ENCODE assay signal across 25 mouse cellular contexts in genomic region chr6:121138338-121139040, GRCm38 (mm10). TPM values are rescaled to one million over a fixed set of nuclear protein-coding genes. Genes with fewer than 3 reads are reported as not detected.
DNase-seq lines count a peak whose midpoint lies in the region; ATAC-seq and TF ChIP-seq lines count a peak whose summit lies in the region.
"Had no signal": no experiment of that assay in that cellular context is flagged by ENCODE, and none has a peak within 500 bp of the region (broad histone marks: within the 10 kb centered on the region; RNA-seq: fewer than 3 reads in every experiment).

No protein-coding gene starts in this region.

- 67% methylated on average over 12 of the region's 12 CpGs for WGBS in intestine, embryonic 16.5 days
- WGBS in intestine, embryonic 15.5 days, result 63% methylated on average over 12 of the region's 12 CpGs
- 50% methylated on average over 12 of the region's 12 CpGs for WGBS in lung, embryonic 16.5 days
- WGBS in intestine, postnatal 0 days, result 63% methylated on average over 12 of the region's 12 CpGs
- 52% methylated on average over 12 of the region's 12 CpGs for WGBS in stomach, embryonic 16.5 days
- WGBS in midbrain, embryonic 15.5 days, result 86% methylated on average over 12 of the region's 12 CpGs

- no peaks in the 10 kb centered on the region for H3K36me3 ChIP-seq in intestine, embryonic 16.5 days (ENCODE audit: control insufficient read depth, insufficient read depth, low read length)
- H3K36me3 ChIP-seq in intestine, embryonic 15.5 days, result no peaks in the 10 kb centered on the region
- H3K36me3 ChIP-seq in lung, embryonic 16.5 days (ENCODE audit: control insufficient read depth, insufficient read depth, low read length), result no peaks in the 10 kb centered on the region
- no peaks in the 10 kb centered on the region for H3K36me3 ChIP-seq in intestine, postnatal 0 days (ENCODE audit: control insufficient read depth, insufficient read depth)
- no peaks in the 10 kb centered on the region for H3K36me3 ChIP-seq in stomach, embryonic 16.5 days (ENCODE audit: control insufficient read depth, insufficient read depth, low read length)
- H3K36me3 ChIP-seq in midbrain, embryonic 15.5 days (replicated peaks), result no peaks in the 10 kb centered on the region
- H3K36me3 ChIP-seq: liver, embryonic 13.5 days; lung, embryonic 15.5 days; midbrain, embryonic 10.5 days had no signal

- H3K4me1 ChIP-seq in intestine, embryonic 16.5 days (ENCODE audit: control insufficient read depth, insufficient read depth, low read length), result no peaks in the 10 kb centered on the region
- 0 out of 2 replicates have a peak, but pooled peaks cover under 1% of the 10 kb centered on the region for H3K4me1 ChIP-seq in intestine, embryonic 15.5 days (replicated peaks)
- peaks cover 3% of the 10 kb centered on the region; the same call in 1 of the 2 replicates for H3K4me1 ChIP-seq in lung, embryonic 16.5 days (replicated peaks; ENCODE audit: control insufficient read depth, insufficient read depth, low read length)
- H3K4me1 ChIP-seq in intestine, postnatal 0 days (replicated peaks; ENCODE audit: control insufficient read depth, insufficient read depth, low read length), result no peaks in the 10 kb centered on the region
- peaks cover 3% of the 10 kb centered on the region; the same call in 1 of the 2 replicates for H3K4me1 ChIP-seq in stomach, embryonic 16.5 days (ENCODE audit: control insufficient read depth, insufficient read depth, low read length)
- H3K4me1 ChIP-seq in midbrain, embryonic 15.5 days, result no peaks in the 10 kb centered on the region
- H3K4me1 ChIP-seq: forebrain, embryonic 13.5 days had no signal

- no peak for DNase-seq in lung, postnatal 25 days (ENCODE audit: low spot score)
- DNase-seq in urinary bladder, postnatal 36 days (ENCODE audit: low spot score in 2 of 2), result no peak
- DNase-seq: adrenal gland, postnatal 10 days; cerebellum, adult 8-10 months; cerebellum, postnatal 36 days; gastrocnemius, postnatal 25 days; heart, adult 11 months; heart, postnatal 4 days; kidney, adult 9 months; kidney, postnatal 10 days; liver, embryonic 13.5 days; thymus, postnatal 4 days had no signal

- no peak overlapping the region for H3K27ac ChIP-seq in intestine, embryonic 16.5 days (ENCODE audit: low read length)
- no peak overlapping the region for H3K27ac ChIP-seq in intestine, embryonic 15.5 days
- H3K27ac ChIP-seq in lung, embryonic 16.5 days (ENCODE audit: low read length), result no peak overlapping the region
- no peak overlapping the region for H3K27ac ChIP-seq in intestine, postnatal 0 days (ENCODE audit: low read depth, low read length)
- H3K27ac ChIP-seq in stomach, embryonic 16.5 days (ENCODE audit: low read length), result peak overlapping the region; percentile 36; the same call in 1 of the 2 replicates
- no peak overlapping the region for H3K27ac ChIP-seq in midbrain, embryonic 15.5 days
- H3K27ac ChIP-seq: forebrain, embryonic 13.5 days; hindbrain, embryonic 14.5 days; liver, embryonic 13.5 days; lung, embryonic 15.5 days; midbrain, embryonic 10.5 days had no signal

- peak; percentile 38; the same call in 1 of the 2 replicates for ATAC-seq in intestine, embryonic 16.5 days
- no peak for ATAC-seq in intestine, embryonic 15.5 days
- peak; percentile 52 for ATAC-seq in lung, embryonic 16.5 days (ENCODE audit: low read depth)
- ATAC-seq in intestine, postnatal 0 days, result peak; percentile 41; the same call in 1 of the 2 replicates
- ATAC-seq in stomach, embryonic 16.5 days (ENCODE audit: insufficient read depth, low FRiP score), result peak; percentile 75
- no peak for ATAC-seq in midbrain, embryonic 15.5 days (replicated peaks)
- ATAC-seq: forebrain, embryonic 13.5 days; inflammation-experienced regulatory T-cells, adult 6 months had no signal

- H3K4me2 ChIP-seq in intestine, embryonic 16.5 days (ENCODE audit: low read depth, low read length), result no peak overlapping the region
- no peak overlapping the region for H3K4me2 ChIP-seq in intestine, embryonic 15.5 days (replicated peaks)
- no peak overlapping the region for H3K4me2 ChIP-seq in lung, embryonic 16.5 days (ENCODE audit: low read depth, low read length)
- H3K4me2 ChIP-seq in intestine, postnatal 0 days (replicated peaks; ENCODE audit: low read depth), result no peak overlapping the region
- no peak overlapping the region for H3K4me2 ChIP-seq in stomach, embryonic 16.5 days (ENCODE audit: low read depth, low read length)
- H3K4me2 ChIP-seq in midbrain, embryonic 15.5 days, result no peak overlapping the region
- H3K4me2 ChIP-seq: forebrain, embryonic 13.5 days; heart, embryonic 11.5 days; hindbrain, embryonic 14.5 days; liver, embryonic 13.5 days; lung, embryonic 15.5 days had no signal

- H3K4me3 ChIP-seq in intestine, embryonic 16.5 days (ENCODE audit: low read length), result no peak overlapping the region
- no peak overlapping the region for H3K4me3 ChIP-seq in intestine, embryonic 15.5 days (replicated peaks)
- no peak overlapping the region for H3K4me3 ChIP-seq in lung, embryonic 16.5 days (ENCODE audit: low read length)
- H3K4me3 ChIP-seq in intestine, postnatal 0 days (ENCODE audit: low read depth, low read length), result no peak overlapping the region
- H3K4me3 ChIP-seq in stomach, embryonic 16.5 days (replicated peaks; ENCODE audit: low read length), result no peak overlapping the region
- H3K4me3 ChIP-seq in midbrain, embryonic 15.5 days, result no peak overlapping the region
- H3K4me3 ChIP-seq: forebrain, embryonic 13.5 days; liver, embryonic 13.5 days; lung, embryonic 15.5 days; midbrain, embryonic 10.5 days had no signal

- no peak for TF ChIP-seq CTCF in intestine, postnatal 0 days (IDR thresholded peaks at IDR 0.05; ENCODE audit: low read depth)

- H3K9me3 ChIP-seq in intestine, embryonic 16.5 days (ENCODE audit: control insufficient read depth, low read length), result no peaks in the 10 kb centered on the region
- no peaks in the 10 kb centered on the region for H3K9me3 ChIP-seq in intestine, embryonic 15.5 days
- H3K9me3 ChIP-seq in lung, embryonic 16.5 days (ENCODE audit: control insufficient read depth, low read length), result no peaks in the 10 kb centered on the region
- no peaks in the 10 kb centered on the region for H3K9me3 ChIP-seq in intestine, postnatal 0 days (ENCODE audit: control insufficient read depth)
- H3K9me3 ChIP-seq in stomach, embryonic 16.5 days (replicated peaks; ENCODE audit: control insufficient read depth, low read length), result no peaks in the 10 kb centered on the region
- H3K9me3 ChIP-seq in midbrain, embryonic 15.5 days, result no peaks in the 10 kb centered on the region
- H3K9me3 ChIP-seq: forebrain, embryonic 13.5 days; liver, embryonic 13.5 days; lung, embryonic 15.5 days; midbrain, embryonic 10.5 days had no signal

- no peak overlapping the region for H3K9ac ChIP-seq in intestine, embryonic 16.5 days (ENCODE audit: low read depth, low read length)
- no peak overlapping the region for H3K9ac ChIP-seq in intestine, embryonic 15.5 days
- H3K9ac ChIP-seq in lung, embryonic 16.5 days (ENCODE audit: low read length), result no peak overlapping the region
- H3K9ac ChIP-seq in intestine, postnatal 0 days (ENCODE audit: low read depth, low read length), result no peak overlapping the region
- H3K9ac ChIP-seq in stomach, embryonic 16.5 days (ENCODE audit: low read length), result no peak overlapping the region
- no peak overlapping the region for H3K9ac ChIP-seq in midbrain, embryonic 15.5 days
- H3K9ac ChIP-seq: forebrain, embryonic 13.5 days; hindbrain, embryonic 14.5 days; liver, embryonic 13.5 days; lung, embryonic 15.5 days had no signal

- H3K27me3 ChIP-seq in intestine, embryonic 16.5 days (replicated peaks; ENCODE audit: control insufficient read depth, insufficient read depth, low read length), result no peaks in the 10 kb centered on the region
- no peaks in the 10 kb centered on the region for H3K27me3 ChIP-seq in intestine, embryonic 15.5 days (replicated peaks)
- peaks cover 20% of the 10 kb centered on the region; the same call in 1 of the 2 replicates for H3K27me3 ChIP-seq in lung, embryonic 16.5 days (ENCODE audit: control insufficient read depth, insufficient read depth, low read depth, low read length)
- H3K27me3 ChIP-seq in intestine, postnatal 0 days (replicated peaks; ENCODE audit: control insufficient read depth, insufficient read depth, low read length), result no peaks in the 10 kb centered on the region
- no peaks in the 10 kb centered on the region for H3K27me3 ChIP-seq in stomach, embryonic 16.5 days (ENCODE audit: control insufficient read depth, insufficient read depth, low read length)
- H3K27me3 ChIP-seq in midbrain, embryonic 15.5 days (replicated peaks), result no peaks in the 10 kb centered on the region; the same call in 1 of the 2 replicates
- H3K27me3 ChIP-seq: CH12.LX; forebrain, embryonic 13.5 days had no signal

RNA-seq across cellular contexts. Expression of gene Mical3, which starts 7.7 kb away (rescaled TPM):
- 4.8 and 5.5 TPM in 2 replicates for polyA plus RNA-seq in intestine, embryonic 16.5 days (2015; fragmentation: Nextera tagmentation; extraction: Ambion mirVana)
- 6.7 and 7.7 TPM in 2 replicates for polyA plus RNA-seq in intestine, embryonic 15.5 days (2015; fragmentation: Nextera tagmentation; extraction: Ambion mirVana)
- 15.9 and 18.0 TPM in 2 replicates for polyA plus RNA-seq in lung, embryonic 16.5 days (2015; fragmentation: Nextera tagmentation; extraction: Ambion mirVana)
- polyA plus RNA-seq in intestine, postnatal 0 days (2015; fragmentation: Nextera tagmentation; extraction: Ambion mirVana), result 3.6 and 4.5 TPM in 2 replicates
- 8.9 and 11.5 TPM in 2 replicates for polyA plus RNA-seq in stomach, embryonic 16.5 days (2015; fragmentation: Nextera tagmentation; extraction: Ambion mirVana)
- polyA plus RNA-seq in midbrain, embryonic 15.5 days (2015; fragmentation: Nextera tagmentation; extraction: Ambion mirVana), result 43.1 and 50.0 TPM in 2 replicates

RNA-seq across cellular contexts. Expression of gene Pex26, which starts 45.0 kb away (rescaled TPM):
- 13.4 and 14.8 TPM in 2 replicates for polyA plus RNA-seq in intestine, embryonic 16.5 days (2015; fragmentation: Nextera tagmentation; extraction: Ambion mirVana)
- 13.6 and 13.7 TPM in 2 replicates for polyA plus RNA-seq in intestine, embryonic 15.5 days (2015; fragmentation: Nextera tagmentation; extraction: Ambion mirVana)
- polyA plus RNA-seq in lung, embryonic 16.5 days (2015; fragmentation: Nextera tagmentation; extraction: Ambion mirVana), result 15.6 and 17.6 TPM in 2 replicates
- 6.3 and 7.2 TPM in 2 replicates for polyA plus RNA-seq in intestine, postnatal 0 days (2015; fragmentation: Nextera tagmentation; extraction: Ambion mirVana)
- polyA plus RNA-seq in stomach, embryonic 16.5 days (2015; fragmentation: Nextera tagmentation; extraction: Ambion mirVana), result 14.0 and 14.6 TPM in 2 replicates
- 19.9 and 20.4 TPM in 2 replicates for polyA plus RNA-seq in midbrain, embryonic 15.5 days (2015; fragmentation: Nextera tagmentation; extraction: Ambion mirVana)

Comparison
In these comparisons a context has a peak if more than half of its experiments do, and no peak if none do; other contexts are left out.
1. ATAC-seq: peak in intestine, embryonic 16.5 days (single experiment), lung, embryonic 16.5 days (single experiment), intestine, postnatal 0 days (single experiment) and stomach, embryonic 16.5 days (single experiment); none in intestine, embryonic 15.5 days (single experiment) and midbrain, embryonic 15.5 days (single experiment).